Mouse (Mus musculus) regulatory T cell (primary cell): ENCODE data around the gene Cryba2.

Experiments used
- in situ Hi-C: fragments of 300-600 bp; cut with MboI, MseI; formaldehyde crosslinking; loops from one replicate; pipeline ENCODE4 v1.15.1; 2025; ENCODE audit warnings: high pct_unique_total_duplicates

Cryba2 gene

DNA sequence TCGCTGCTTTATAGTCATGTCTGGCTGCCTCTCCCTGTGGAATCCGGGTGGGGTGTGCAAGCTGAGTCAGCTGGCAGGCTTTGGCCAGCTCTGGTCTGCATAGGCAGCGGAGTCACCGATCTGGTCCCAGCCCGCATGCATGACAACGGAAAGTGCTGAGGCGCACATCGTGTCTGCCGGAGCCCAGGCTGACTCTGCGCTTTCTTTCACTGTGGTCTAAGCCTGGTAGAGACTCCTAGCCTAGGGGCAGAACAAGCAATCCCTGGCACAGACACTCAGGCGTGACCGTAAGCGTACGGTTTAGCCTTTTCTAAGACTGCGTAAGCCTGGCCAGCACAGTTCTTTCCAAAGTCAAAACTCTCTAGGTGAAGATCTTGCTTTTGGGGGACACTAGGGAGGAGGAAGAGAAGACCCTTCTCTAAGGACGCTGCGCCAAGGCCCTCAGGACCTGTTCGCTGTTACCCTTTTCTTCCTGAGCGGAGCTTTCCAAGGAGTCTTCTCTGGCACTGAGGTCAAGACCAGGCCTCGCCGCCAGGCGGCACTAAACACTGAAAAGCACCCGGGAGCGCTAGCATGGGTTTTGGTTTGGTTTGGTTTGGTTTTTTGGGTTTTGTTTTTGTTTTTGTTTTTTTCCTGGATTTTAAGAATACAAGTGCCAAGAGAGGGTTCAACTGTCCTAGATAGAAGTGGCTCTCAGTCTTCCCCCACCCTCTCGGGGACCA lies at the start of gene Cryba2:
Cryba2 (minus strand) TSS at position 10 of the 722 bp plus-strand sequence.
- in situ Hi-C loops, result loop anchor here (5.0 kb wide), 1 partner anchor 41 kb away; the partner anchor contains the start of gene Cdk5r2

DNA sequence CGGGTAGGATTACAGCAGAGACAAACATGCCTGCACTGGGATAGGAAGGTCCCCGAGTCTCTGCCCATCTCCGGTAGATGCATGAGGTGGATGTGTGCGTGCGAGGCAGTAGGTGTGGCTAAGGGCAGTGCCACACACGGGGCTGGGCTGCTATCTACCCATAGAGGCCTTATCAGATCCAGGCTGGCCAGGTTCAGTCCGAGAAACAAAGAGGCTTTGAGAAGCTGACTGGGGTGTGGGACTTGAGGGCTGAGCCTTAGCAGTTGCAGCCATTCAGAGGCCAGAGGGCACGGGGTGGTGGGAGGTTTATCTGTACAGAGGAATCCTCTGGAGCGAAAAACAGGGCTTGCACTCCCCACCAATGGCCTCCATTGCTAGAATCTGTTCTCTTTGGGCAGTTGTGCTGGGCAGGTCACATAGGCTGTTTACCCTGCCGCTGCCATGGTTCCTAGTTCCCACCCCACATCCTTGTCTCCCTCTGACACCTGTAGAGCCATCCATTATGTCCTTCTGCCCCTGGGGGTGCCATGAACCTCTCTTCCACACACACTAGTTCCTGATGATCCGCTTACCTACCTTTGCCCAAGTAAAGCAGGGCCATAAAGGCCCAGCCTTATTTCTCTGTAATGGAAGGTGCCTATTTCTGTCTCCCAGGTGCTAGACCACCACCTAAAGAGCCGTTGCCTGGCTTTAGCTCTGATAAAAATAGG lies 48.9 kb upstream of the Cryba2 start:
- in situ Hi-C loops, result no loop called here

DNA sequence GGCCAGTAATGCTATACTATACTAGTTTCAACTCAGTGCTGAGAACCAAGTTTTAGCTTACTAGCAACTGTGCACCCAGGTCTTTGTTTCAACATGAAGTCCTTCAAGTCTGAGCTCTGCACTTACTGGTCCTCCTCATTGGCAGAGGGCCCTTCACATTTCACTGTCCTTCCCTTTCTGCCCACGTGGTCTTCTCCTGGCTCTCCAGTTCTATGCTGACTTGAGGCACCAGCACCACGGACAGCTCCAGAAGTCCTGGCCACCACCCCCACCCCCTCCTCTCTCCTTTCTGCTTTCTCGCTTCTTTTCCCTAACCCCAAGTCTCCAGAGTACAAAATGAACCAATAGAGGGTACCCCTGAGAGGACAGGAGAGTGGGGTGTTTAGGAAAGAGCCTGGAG lies 46.8 kb upstream of the Cryba2 start:
- in situ Hi-C loops, result no loop called here

DNA sequence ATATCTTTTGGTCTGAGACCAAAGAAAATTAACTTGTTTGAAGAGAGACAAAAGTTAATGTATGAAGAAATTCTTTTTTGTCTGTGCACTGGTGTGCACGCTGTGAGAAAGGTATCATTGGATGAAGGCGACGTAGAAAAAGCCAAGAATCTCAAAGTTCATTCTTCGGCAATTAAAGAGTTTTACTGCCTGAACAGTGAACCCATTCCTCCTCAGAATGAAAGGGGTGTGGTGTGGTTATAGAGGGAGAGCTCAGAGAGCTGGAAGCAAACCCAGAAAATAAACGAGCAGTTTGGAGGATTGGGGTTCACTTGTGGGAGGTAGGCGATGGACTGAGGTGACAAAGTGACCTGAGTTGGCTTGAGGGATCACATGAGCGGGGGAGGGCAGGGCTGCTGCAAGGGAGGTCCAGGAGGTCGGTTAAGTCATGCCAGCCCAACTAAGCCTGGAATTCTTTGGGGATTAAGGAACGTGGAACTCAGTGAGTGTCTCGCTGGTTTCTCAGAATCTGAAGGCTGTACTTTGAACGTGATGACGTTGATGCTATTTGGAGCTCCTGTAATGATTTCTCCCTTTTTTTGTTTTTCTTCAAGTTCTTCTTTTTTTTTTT lies 43.4 kb upstream of the Cryba2 start:
- in situ Hi-C loops, result no loop called here

DNA sequence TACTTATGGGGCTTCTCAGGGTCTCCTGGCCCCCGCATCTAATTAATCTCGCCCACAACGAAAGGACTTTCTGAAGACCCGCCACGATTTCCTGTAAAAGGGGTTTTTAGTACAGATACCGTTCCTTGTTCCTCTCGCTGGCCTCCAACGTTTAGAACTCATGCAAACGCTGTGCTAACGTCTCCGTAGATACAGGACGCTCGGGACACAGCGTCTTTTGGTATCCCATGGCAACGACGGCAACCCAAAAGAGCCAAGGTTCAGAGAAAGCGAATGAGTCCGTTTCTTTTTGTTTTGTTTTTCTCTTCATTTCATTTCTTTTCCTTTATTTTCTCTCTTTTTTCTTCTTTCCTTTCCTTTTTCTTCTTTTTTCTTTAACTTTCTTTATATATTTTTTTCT lies 42.5 kb upstream of the Cryba2 start, which contains the start of gene Cfap65:
Cfap65 (minus strand) TSS at position 198 of the 400 bp plus-strand sequence.
- in situ Hi-C loops, result no loop called here

DNA sequence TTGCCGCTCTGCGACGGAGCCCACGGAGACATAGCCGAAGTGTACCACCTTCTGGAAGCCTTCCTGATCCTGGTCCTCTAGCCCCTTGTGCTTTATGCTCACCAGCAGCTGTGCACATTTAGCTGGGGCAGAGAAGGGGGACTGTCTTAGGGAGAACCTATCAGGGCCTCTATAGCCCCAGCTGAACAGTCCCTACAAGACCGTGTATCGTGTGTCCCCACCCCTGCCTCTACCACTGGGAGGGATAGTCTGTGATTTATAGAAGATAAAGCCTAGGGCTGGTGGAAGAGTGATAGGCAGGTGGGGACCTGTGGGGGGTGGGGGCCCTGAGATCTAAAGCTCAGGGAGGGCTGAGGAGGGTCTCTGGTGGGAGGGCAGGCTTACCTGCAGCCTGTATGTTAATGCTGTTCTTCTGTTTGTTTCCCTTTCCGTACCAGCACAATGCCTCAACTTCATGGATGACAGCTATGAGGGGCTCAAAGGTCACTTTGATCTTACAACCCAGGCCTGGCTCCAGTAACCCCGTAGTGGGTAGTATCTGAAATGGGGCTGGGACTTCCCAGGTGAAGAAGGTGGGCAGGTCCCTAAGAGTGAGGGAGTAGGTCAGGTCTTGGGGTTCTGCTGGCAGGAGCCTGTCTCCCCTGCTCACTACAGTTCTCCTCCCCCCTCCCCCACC lies 34.8 kb upstream of the Cryba2 start:
- in situ Hi-C loops, result no loop called here

DNA sequence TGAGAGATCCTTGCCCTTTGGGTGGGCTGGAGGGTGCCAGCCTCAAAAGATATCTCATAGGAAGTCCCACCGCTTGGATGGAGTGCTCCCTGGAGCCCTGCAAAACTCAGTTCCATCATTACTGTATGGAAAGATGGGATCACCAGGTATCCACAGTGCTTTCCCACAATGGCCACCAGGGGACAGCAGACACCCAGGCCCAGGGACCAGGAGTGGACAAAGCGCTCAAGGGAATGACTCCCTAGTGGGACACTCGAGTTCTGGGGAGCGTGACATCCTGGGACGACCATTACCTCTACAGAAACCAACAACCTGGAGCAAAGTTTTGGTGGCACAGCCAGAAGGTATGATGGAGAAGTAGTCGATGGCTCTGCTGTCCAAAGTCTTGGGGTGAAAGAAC lies 33.8 kb upstream of the Cryba2 start:
- in situ Hi-C loops, result no loop called here

DNA sequence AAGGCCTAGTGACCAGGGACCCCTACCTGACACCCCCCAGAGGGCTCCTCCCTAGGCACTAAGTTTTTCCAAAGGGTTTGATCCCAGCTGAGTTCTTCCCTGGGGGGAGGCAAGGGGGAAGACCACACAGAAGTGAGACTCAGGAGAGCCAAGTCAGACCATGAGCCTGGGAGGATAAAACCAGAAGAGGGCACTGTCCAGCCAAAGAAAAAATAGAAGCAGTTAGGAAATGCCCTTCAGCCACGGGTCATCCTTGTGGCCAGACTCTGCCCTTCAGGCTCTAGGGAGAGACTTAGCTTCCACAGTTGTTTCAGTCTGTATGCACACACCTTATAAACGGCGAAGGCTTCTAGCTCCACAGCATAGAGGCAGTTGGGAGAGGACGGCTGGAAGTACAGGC lies 31.5 kb upstream of the Cryba2 start:
- in situ Hi-C loops, result no loop called here

DNA sequence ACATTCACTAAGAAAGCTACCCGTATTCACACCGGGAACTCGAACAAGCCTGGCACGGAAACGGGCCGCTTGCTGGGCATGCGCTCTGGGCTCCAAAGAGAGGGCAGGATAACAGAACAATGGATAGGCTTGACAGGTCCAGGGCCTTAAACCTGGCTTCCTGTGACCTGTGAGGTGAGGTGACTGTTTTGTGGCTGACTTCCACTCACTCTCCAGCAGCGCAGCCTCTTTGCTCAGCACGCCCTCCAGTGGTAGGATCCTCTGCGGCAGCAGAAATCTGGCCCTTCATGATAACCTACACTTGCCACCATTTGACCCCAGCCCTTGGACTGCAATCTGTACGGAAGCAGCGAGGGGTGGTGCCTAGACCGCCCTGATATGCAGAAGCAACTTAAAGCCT lies 22.8 kb upstream of the Cryba2 start:
- in situ Hi-C loops, result no loop called here

DNA sequence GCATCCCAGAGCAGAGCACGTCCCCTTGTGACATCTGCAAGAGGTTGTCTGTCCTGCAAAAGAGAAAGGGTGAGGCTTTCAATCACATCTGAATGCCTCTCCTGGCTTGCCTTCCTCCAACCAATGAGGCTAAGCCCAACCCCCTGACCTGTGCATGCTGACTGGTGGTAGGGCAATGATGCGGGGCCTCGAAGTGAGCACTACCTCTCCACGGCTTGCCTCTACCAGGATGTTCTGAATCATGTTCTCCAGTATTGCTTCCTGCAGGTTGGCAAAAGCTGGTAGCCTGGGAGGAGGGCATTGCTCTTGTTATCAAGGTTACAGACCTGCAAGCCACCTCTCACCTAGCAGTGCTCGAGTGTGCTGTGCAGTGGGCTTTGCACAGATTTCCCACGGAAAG lies 9.2 kb upstream of the Cryba2 start:
- in situ Hi-C loops, result no loop called here

DNA sequence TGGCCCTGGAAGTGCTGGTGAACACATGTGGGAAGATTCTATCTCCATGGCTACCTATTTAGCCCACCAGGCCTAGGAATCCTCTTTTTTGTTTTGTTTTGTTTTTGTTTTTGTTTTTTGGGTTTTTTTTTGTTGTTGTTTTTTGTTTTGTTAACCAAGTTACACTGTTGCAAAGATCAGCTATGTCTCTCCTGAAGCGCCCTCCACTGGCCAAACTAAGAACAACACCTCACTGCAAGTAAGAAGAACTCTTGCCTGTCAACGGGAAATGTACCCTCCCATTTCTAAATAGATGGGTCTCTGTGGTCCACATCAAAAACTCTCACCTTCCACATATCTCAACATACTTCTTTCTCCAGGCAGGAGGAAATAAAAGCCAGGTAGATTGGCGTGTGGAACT lies 8.7 kb upstream of the Cryba2 start:
- in situ Hi-C loops, result no loop called here

DNA sequence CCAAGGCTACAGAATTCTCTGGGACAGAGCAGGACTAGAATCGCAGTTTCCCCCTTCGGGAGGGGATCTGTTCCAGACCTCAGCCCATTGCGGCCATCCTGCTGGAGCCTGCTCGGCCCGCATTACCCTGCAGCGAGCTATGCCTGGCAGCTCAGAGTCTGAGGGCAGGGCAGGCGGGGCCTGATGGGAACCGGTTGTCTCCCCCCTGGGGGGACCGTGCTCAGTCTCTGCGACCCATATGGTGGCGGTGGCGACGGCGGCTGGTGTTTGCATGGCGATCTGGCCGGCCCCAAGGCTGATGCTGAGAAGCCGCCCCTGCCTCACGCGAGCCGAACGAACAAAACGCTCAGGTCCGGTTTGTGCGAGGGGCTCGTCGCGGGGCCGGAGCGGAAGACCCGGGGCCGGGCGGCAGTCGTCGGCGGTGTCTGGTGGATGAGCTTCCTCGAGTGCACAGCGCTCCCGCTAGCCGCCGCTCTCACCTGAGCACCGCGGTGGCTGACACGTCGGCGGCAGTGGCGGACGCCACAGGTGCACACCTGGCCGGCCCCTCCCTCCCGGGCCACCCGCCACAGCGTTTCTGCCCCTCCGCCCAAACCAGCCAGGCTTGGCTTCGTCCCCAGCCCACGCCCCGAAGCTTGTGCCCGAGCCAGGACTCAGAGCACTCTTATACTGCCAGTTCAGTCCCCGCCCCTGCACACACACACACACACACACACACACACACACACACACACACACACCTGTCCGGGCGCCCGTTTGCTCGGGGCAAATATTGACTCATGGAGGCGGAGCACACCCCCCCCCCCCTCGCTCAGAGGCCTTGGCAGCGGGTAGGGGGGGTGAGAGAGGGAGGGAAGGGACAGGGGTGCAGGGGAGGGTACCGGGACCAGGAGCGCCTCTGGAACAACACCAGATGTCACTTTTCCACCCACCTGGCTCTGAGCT lies 7.7 kb upstream of the Cryba2 start:
- in situ Hi-C loops, result no loop called here

DNA sequence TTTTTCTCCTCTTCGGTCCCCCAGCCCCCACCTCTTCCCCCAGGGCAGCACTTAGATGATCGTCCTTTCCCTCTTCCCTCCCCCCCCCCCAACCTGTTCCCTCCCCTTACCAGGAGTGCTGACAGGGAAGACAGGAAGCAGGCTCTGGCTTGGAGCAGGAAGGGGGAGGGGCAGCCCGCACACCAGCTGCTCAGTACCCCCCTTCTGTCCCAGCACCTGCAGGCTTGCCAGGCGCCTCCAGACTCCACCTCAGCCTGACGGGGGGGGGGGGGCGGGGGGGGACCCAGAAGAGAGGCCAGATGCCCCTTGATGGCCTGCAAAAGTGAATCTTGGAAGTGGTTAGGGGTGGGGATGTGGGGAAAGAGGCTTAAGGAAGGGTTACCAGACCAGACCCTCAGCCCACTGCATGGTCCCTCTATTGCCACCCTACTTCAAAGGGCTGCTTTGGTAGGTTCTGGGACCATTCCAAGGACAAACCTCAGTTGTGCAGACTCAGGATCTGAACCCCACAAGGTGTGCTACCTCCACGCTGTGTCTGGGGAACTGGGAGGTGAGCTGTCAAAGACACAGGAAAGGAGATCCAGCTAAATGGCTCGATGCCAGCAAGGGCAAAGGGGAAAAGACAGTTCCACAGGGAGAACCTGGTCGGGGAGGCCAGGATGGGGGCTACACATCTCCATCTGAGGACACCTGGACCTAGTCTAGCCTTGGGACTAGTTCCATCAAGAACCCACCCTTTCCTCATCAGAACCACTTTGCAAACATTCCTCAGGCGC lies 5.9 kb upstream of the Cryba2 start:
- in situ Hi-C loops, result no loop called here

DNA sequence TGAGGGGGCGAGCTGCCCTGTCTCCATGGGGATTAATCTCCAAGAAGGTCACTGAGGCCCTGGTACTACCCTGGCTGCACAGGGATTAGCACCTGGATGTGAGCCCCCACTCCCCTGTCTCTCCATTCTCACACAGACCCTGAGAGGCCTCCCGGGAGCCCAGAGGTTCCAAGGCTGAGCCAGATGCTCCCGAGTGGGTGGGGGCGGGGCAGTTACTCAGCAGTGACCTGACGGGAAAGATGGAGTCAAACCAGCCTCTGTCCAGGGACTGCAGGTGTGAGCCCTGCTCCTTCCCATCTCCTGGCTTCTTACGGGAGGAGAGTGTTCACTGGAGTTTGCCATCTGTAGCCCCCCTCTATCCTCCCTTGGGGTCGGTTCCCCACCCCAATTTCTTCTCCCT lies 5.0 kb upstream of the Cryba2 start:
- in situ Hi-C loops, result no loop called here

DNA sequence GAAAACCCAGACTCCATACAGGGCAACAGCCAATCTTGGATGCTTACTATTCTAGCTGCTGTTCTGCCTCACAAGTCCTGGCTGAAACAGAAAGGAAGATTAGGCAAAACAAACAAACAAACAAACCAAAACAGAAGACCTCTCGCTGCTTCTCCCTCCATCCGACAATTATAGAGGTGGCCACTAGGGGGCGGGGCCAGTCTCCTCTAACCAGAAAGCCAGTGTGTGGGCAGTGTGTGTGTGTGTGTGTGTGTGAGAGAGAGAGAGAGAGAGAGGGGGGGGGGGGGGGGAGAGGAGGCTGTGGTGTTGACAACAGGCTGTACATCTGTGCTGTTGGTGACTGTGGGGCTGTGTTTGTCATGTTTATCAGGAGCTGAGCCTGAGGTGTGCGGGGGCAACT lies 2.0 kb upstream of the Cryba2 start:
- in situ Hi-C loops, result loop anchor here (5.0 kb wide), 1 partner anchor 43 kb away; the partner anchor contains the start of gene Cdk5r2

DNA sequence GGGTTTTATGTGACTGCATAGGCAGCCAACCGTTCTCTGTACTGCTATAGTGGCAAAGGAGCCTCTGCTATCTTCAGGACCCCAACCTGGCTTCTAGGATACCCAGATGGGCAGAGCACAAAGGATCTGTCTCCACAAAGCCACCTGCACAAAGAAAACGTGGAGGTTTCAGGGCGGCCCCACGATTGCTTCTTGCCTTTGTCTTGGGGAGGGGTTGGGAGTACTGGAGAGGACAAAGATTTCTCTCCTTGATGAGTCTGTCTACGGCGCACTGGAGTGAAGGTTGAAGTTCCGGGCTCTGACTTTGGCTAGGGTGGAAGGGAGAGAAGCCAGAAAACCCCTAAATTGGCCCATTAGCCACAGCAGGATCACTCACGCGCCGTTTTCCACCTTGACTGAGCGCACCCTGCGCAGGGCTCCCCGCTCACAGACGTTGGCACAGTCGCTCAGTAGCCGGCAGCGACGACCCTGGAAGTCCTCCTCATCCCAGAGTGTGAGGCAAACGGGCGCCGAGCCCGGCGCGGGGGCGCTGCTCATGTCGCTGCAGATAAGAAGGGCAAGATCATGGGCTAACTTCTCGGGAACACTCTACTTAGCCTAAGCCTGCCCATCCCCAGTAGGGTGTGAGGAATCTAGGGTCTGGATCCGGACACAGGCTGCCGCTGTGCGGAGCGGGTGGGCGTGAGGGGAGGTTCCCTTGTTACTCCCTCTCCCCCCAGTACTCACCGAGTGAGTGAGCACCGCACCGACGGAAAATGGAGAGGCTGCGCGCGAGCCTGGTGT lies 401 bp downstream of the Cryba2 start:
- in situ Hi-C loops, result loop anchor here (5.0 kb wide), 1 partner anchor 40 kb away; the partner anchor contains the start of gene Cdk5r2

DNA sequence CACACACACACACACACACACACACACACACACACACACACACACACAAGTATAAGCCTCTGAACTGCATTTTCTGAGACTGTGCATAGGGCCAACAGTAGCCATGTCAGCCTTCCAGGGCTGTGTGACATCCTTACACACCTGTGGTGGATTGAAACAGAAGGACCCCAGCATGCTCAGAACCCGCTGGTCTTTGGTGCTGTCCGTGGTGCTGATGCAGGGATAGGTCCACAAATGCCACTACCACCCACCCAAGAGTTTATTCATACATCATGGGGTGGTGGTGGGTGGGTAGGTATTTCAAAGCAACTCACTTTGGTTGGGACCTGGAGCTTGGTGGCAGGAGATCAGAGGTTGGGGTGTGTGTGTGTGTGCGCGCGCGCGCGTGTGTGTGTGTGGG lies 1.4 kb downstream of the Cryba2 start:
- in situ Hi-C loops, result loop anchor here (5.0 kb wide), 1 partner anchor 39 kb away; the partner anchor contains the start of gene Cdk5r2

DNA sequence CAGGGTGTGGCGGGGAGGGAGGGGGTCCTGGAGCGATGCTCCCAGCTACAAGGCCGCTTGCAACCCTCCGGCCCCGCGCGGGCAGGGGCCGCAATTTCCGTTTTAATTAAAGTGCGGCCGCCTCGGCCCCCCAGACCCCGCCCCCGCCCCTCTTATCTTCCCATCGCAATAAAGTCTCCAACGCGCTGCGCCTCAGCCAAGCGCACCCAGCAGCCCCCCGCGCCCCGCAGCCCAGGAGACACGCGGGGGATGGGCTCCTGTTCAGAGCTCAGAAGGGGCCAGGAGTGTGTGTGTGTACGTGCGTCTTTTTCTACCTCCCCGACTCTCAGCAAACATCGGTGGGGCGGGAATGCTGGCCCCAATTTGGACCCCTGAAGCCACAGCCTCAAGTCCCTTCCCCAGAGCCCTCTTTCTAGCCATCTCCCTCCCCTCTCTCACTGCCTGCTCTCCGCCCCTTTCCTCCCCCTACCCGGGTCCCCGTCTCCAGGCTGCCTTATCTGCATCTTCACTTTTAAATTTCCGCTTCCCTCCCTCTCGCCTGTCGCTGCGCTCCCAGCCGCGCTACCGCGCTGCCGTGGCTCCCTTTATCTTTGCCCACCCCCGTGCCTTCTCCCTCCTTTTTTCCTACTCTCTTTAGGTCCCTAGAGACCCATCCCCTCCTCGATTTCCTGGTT lies 7.4 kb downstream of the Cryba2 start, which contains the start of gene Fev:
Fev (minus strand) TSS at position 51 of the 674 bp plus-strand sequence.
- in situ Hi-C loops, result no loop called here
